Mouse (Mus musculus): ENCODE measurements around the gene Tcte2.

DNA sequence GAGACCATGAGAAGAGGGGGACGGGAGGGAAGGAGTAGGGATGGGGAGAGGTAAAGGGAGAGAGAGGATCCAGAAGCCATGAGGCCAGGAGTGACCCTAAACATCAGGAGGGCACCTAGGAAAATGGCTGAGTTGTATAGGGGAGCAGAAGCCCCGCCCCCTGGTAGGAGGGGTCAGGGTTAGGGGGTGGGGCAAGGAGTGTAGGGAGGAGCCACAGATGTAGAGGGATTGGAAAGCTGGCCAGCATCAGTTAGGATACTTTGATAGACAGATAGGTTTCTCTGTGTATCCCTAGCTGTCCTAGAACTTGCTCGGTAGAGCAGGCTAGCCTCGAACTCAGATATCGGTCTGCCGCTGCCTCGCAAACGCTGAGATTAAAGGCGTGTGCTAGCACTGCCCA lies 13.9 kb downstream of the Tcte2 start:
- TF ChIP-seq CTCF (IDR thresholded peaks at IDR 0.05) (no peak), EP300 (IDR thresholded peaks at IDR 0.05) (no peak)
